Mouse (Mus musculus) hindbrain, postnatal 0 days (tissue): Measurements from ENCODE around the gene Acoxl. TPM values are rescaled to one million over a fixed set of nuclear protein-coding genes. Genes with fewer than 3 reads are reported as not detected.

ENCODE experiments used
- ATAC-seq: fragments of 200-750 bp; cut with Nextera tagmentation; 2 replicates; pipeline ENCODE4 v1.8.0; 2017; ENCODE audit warnings: mild to moderate bottlenecking, moderate TSS enrichment, moderate library complexity
- DNase-seq: peaks from one replicate; pipeline ENCODE4 v3.0.0-alpha.2; 2015; ENCODE audit warnings: low spot score
- H3K27ac ChIP-seq: fragments of 300-500 bp; sonication (generic); 2 replicates; pipeline ENCODE4 v1.5.1; 2014; ENCODE audit warnings: mild to moderate bottlenecking
- H3K27me3 ChIP-seq: fragments of 300-500 bp; sonication (generic); 2 replicates; pipeline ENCODE4 v1.6.1; 2014; ENCODE audit warnings: low read length, mixed read lengths; ENCODE audit not compliant: insufficient read depth
- H3K36me3 ChIP-seq: fragments of 300-500 bp; sonication (generic); 2 replicates; pipeline ENCODE4 v1.6.1; 2014; ENCODE audit warnings: low read length, mixed read lengths; ENCODE audit not compliant: insufficient read depth
- H3K4me1 ChIP-seq: fragments of 300-500 bp; sonication (generic); 2 replicates; pipeline ENCODE4 v1.6.1; 2014; ENCODE audit warnings: antibody characterized with exemption, low read length, mixed read lengths; ENCODE audit not compliant: insufficient read depth
- H3K4me2 ChIP-seq: fragments of 300-500 bp; sonication (generic); 2 replicates; pipeline ENCODE4 v1.6.1; 2014; ENCODE audit warnings: low read depth, mild to moderate bottlenecking, low read length, moderate library complexity, mixed read lengths
- H3K4me3 ChIP-seq: fragments of 300-500 bp; sonication (generic); 2 replicates; pipeline ENCODE4 v1.5.1; 2014; ENCODE audit warnings: low read length
- H3K9ac ChIP-seq: fragments of 300-500 bp; sonication (generic); replicated peaks from 2 replicates; pipeline ENCODE4 v1.6.1; 2014; ENCODE audit warnings: mild to moderate bottlenecking, low read length, moderate library complexity, mixed read lengths
- H3K9me3 ChIP-seq: fragments of 300-500 bp; sonication (generic); 2 replicates; pipeline ENCODE4 v1.6.1; 2016; ENCODE audit warnings: low read length, mixed read lengths
- CTCF ChIP-seq: IDR thresholded peaks from 2 replicates; pipeline ENCODE4 v1.5.1; 2016; ENCODE audit warnings: antibody characterized with exemption, control low read depth, low read depth
- WGBS: fragments of 180-500 bp; shearing (Covaris S2); extraction: QIAGEN DNeasy Blood & Tissue Kit; methylation state at CpG from one replicate; pipeline ENCODE4 v1.1.7; 2014; 5-methylcytosine and 5-hydroxymethylcytosine counted together
- polyA plus RNA-seq: library from polyadenylated mRNA; unstranded; fragments of >200 nt; fragmentation: Nextera tagmentation; extraction: Ambion mirVana; gene quantifications from 2 replicates; pipeline ENCODE4 v1.2.1, GENCODE M21; 2015
- total RNA-seq: library from RNA; depleted of rRNA; stranded (reverse); fragments of >200 nt; gene quantifications from 2 replicates; pipeline ENCODE4 v1.2.3, GENCODE M21; 2014

The Acoxl gene
- total and polyA plus RNA-seq, 2 experiments from 2014 or later: 0.29 to 0.47 TPM

DNA sequence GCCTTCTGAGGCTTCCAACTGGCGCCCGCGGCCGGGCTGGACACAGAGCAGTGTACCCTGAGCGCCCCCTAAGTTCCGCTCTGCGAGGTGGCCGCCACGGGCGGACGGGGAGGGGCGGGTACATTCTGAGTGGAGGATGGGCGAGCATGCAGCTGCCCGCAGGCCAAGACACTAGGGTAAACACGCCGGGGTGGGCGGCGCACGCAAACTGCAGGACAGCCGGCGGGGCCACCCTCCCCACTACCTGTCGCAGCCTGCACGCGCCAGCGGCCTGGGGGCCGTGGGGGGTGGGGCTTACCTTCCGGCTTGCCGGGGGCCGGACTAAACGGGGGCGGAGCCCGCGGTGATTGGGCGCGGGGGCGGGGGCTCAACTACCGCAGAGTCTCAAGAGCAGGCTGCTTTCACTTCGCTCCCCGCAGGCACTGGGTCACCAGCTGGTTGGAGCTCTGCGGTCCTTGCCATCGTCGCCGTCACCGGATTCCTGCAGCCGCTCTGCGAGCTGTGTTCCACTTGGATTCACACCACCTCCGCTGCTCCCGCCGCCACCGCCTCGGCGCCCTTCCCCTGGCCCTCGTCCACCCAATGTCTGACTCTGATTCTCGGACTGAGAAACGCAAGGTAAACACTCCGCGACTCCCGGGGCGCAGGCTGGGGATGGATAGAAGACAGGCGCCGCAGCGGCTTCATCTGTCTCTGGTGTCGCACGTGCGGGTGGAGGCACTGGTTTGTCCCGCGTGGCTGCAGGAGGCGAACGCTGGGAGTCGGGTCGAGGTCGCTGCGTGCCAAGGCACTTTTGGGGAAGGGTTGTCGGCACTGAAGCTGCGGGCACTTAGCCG lies 287.2 kb downstream of the Acoxl start, which contains the start of gene Bcl2l11:
Gene Bcl2l11, plus strand, starts transcription at position 404 of the 836 bp plus-strand sequence.
- WGBS: 2% methylated on average over 75 of the region's 76 CpGs
- Histone ChIP-seq H3K27me3 (peaks cover 11% of the 10 kb centered on the region; the same call in 1 of the 2 replicates), H3K9ac (peak within 1 kb of the TSS; percentile 40), H3K27ac (peak within 1 kb of the TSS; percentile 32; the same call in 1 of the 2 replicates), H3K4me3 (peak within 1 kb of the TSS; percentile 54), H3K9me3 (no peaks in the 10 kb centered on the region), H3K4me1 (peaks cover 12% of the 10 kb centered on the region; the same call in 1 of the 2 replicates), H3K4me2 (peak within 1 kb of the TSS; percentile 83), H3K36me3 (no peaks in the 10 kb centered on the region)
- peak; percentile 76 for TF ChIP-seq CTCF
- ATAC-seq (peak; percentile 88), DNase-seq (peak; percentile 93)

DNA sequence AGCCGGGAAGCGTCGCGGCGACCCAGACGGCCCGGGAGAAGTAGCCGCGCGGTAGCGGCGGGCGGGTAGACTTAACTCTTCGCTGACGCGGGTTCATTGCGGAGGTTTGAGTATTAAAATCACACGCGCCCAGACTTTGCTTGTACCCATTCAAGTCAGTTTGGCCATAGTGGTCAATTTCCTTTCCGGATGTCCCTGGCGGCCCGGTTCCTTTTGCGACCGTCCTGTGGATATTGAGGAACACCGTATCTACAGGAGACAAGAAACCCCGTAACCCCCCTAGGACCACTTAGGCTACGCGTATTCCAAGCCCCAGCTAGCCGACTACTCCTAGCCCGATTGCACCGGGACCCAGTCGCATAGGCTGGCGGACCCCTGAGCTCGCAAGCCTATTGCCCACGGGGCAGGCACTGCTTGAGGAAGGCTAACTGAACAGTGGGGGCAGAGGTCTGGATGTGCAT lies 287.9 kb downstream of the Acoxl start:
- H3K4me1 ChIP-seq: peaks cover 12% of the 10 kb centered on the region; the same call in 1 of the 2 replicates
- peak; percentile 18 for DNase-seq
- H3K27ac ChIP-seq: peak overlapping the region; percentile 32; the same call in 1 of the 2 replicates
- peak overlapping the region; percentile 83 for H3K4me2 ChIP-seq
- peak overlapping the region; percentile 54 for H3K4me3 ChIP-seq
- no peaks in the 10 kb centered on the region; the same call in 1 of the 2 replicates for H3K36me3 ChIP-seq
- H3K9me3 ChIP-seq: no peaks in the 10 kb centered on the region
- peak overlapping the region; percentile 40 for H3K9ac ChIP-seq
- H3K27me3 ChIP-seq: peaks cover 11% of the 10 kb centered on the region; the same call in 1 of the 2 replicates
- WGBS: under 1% methylated on average over 35 of the region's 35 CpGs
- TF ChIP-seq CTCF: no peak
- ATAC-seq: no peak

DNA sequence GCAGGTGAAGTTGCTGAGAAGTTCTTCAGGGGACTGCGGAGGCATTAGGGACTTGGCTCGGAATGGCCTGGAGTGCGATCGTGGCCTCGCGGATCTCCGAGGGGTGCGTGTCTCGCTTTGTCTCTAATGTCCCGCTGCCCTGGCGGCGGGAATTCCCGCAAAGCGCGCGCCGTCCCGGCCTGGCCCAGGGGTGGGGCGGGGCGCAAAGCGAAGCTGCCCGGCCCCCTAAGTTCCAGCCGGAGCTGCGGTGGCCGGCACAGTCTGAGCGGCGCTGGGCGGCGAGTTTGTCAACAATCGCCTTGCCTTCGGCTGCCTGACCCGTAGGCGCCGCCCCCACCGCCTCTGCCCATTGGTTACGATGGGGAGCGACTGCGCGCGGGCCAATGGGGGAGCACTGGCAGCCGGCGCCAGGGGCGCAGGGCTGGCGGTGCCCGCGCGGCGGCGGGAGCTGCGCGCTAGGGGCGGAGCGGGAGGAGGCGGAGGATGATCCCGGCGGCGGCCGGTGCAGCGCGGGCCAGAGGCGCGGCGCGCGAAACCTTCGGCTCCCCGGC lies 288.5 kb downstream of the Acoxl start:
- peaks cover 12% of the 10 kb centered on the region; the same call in 1 of the 2 replicates for H3K4me1 ChIP-seq
- 0% methylated on average over 52 of the region's 67 CpGs for WGBS
- peak; percentile 96 for DNase-seq

DNA sequence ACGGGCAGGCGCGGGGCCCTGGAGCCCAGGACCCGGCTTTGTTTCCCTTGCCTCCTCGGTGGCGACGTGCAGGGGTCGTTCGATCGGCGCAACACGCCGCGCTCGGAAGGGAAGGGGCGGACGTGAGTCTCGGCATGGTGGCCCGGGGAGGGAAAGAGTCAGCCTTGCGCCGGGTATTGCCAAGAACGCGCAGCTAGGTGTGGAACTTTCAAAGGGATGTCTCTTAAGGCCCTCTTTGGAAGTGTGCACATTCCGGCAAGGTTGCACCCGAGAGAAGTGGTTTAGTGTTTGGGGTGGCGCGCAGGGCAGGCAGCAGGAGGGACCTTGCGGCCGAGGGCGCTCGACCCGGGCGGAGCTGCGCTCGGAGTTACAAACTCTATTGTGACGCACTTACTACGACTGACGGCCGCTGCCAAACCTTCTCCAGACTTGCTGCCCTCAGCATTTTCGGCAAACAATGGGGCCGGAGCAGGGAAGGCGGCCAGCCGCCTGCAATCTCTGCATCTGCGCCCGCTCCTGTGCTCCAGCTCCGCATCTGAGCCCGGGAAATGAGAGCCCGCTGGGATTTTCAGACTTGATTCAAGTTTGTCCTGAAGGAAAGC lies 289.1 kb downstream of the Acoxl start:
- Histone ChIP-seq H3K4me1 (peaks cover 12% of the 10 kb centered on the region; the same call in 1 of the 2 replicates), H3K4me2 (peak overlapping the region; percentile 83), H3K9me3 (no peaks in the 10 kb centered on the region), H3K27me3 (peaks cover 4% of the 10 kb centered on the region; the same call in 1 of the 2 replicates), H3K4me3 (peak overlapping the region; percentile 54), H3K9ac (peak overlapping the region; percentile 53), H3K36me3 (no peaks in the 10 kb centered on the region; the same call in 1 of the 2 replicates), H3K27ac (peak overlapping the region; percentile 70)
- under 1% methylated on average over 48 of the region's 48 CpGs for WGBS
- peak; percentile 48 for ATAC-seq
- DNase-seq: peak; percentile 76
- peak; percentile 16; the same call in 1 of the 2 replicates for TF ChIP-seq CTCF

More for the DNA sequence above, 288.5 kb downstream of the Acoxl start:
- Histone ChIP-seq H3K4me2 (peak overlapping the region; percentile 83), H3K4me3 (peak overlapping the region; percentile 54), H3K9ac (peak overlapping the region; percentile 53), H3K9me3 (no peaks in the 10 kb centered on the region), H3K27me3 (peaks cover 10% of the 10 kb centered on the region; the same call in 1 of the 2 replicates), H3K27ac (peak overlapping the region; percentile 70), H3K36me3 (no peaks in the 10 kb centered on the region; the same call in 1 of the 2 replicates)
- peak; percentile 89 for ATAC-seq
- TF ChIP-seq CTCF: 0 out of 2 replicates have a peak, but pooled peaks have one; percentile 4

DNA sequence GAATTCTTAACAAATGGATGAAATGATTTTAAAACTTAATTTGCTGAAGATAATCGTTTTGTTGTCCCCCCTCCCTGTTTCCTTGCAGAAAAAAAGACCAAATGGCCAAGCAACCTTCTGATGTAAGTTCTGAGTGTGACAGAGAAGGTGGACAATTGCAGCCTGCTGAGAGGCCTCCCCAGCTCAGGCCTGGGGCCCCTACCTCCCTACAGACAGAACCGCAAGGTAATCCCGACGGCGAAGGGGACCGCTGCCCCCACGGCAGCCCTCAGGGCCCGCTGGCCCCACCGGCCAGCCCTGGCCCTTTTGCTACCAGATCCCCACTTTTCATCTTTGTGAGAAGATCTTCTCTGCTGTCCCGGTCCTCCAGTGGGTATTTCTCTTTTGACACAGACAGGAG lies 289.9 kb downstream of the Acoxl start:
- peaks cover 12% of the 10 kb centered on the region; the same call in 1 of the 2 replicates for H3K4me1 ChIP-seq
- no peaks in the 10 kb centered on the region; the same call in 1 of the 2 replicates for H3K36me3 ChIP-seq
- H3K27ac ChIP-seq: no peak overlapping the region
- no peak for ATAC-seq
- H3K27me3 ChIP-seq: no peaks in the 10 kb centered on the region
- no peaks in the 10 kb centered on the region for H3K9me3 ChIP-seq
- H3K4me3 ChIP-seq: peak overlapping the region; percentile 54
- peak overlapping the region; percentile 83 for H3K4me2 ChIP-seq
- 37% methylated on average over 10 of the region's 10 CpGs for WGBS
- no peak overlapping the region for H3K9ac ChIP-seq
- TF ChIP-seq CTCF: no peak
- DNase-seq: no peak

DNA sequence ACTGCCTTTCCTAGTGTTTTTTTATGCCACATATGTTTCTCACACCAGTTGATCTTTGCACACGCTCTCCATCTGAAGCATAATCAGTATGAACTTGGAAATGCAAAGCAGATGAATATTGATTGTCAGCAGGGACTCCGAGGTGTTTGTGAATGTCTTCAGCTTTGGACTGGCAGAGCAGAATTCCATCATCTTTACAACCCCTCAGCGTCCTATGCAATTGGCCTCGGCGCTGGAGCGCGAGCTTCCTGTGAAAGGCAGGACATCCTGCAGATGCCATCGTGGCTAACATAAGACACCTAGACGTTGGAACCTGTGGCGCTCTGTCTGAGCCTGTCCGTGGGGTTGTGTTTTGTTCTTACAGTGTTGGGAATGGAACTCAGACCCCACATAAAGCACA lies 292.8 kb downstream of the Acoxl start:
- Histone ChIP-seq H3K9ac (no peak overlapping the region), H3K27ac (no peak overlapping the region), H3K4me1 (no peaks in the 10 kb centered on the region), H3K36me3 (no peaks in the 10 kb centered on the region; the same call in 1 of the 2 replicates), H3K4me2 (no peak overlapping the region), H3K9me3 (no peaks in the 10 kb centered on the region), H3K4me3 (no peak overlapping the region), H3K27me3 (no peaks in the 10 kb centered on the region)
- 92% methylated on average over 11 of the region's 11 CpGs for whole genome bisulfite sequencing
- DNase-seq (no peak), ATAC-seq (no peak)
- no peak for TF ChIP-seq CTCF
